Mouse (Mus musculus): ENCODE measurements around the gene Csnk1g2.

Gene Csnk1g2

GRCm38 (mm10) chr10:80622661-80623456 lies at the start of gene Csnk1g2:
Gene Csnk1g2, plus strand, starts transcription at chr10:80622838.
- DNase-seq: peak; percentile 73

GRCm38 (mm10) chr10:80573944-80574343 lies 48.7 kb upstream of the Csnk1g2 start:
- DNase-seq: no peak

- DNase-seq: no peak
Observed at GRCm38 (mm10) chr10:80574896-80575295, 47.7 kb upstream of the Csnk1g2 start.

GRCm38 (mm10) chr10:80575925-80576324 lies 46.7 kb upstream of the Csnk1g2 start:
- no peak for DNase-seq

- DNase-seq: peak; percentile 77
Observed at GRCm38 (mm10) chr10:80576351-80577194, 46.1 kb upstream of the Csnk1g2 start.

- DNase-seq: peak; percentile 98
Observed at GRCm38 (mm10) chr10:80577195-80578130, 45.2 kb upstream of the Csnk1g2 start, which contains the start of gene Klf16. Gene Klf16, minus strand, starts transcription at chr10:80577321.

GRCm38 (mm10) chr10:80578131-80578750 lies 44.4 kb upstream of the Csnk1g2 start:
- peak; percentile 92 for DNase-seq

- peak; percentile 80 for DNase-seq
Observed at GRCm38 (mm10) chr10:80578911-80579310, 43.7 kb upstream of the Csnk1g2 start.

- DNase-seq: no peak
Observed at GRCm38 (mm10) chr10:80583047-80583446, 39.6 kb upstream of the Csnk1g2 start.

- DNase-seq: peak; percentile 76
Observed at GRCm38 (mm10) chr10:80584045-80584488, 38.6 kb upstream of the Csnk1g2 start.

GRCm38 (mm10) chr10:80584642-80585552 lies 37.7 kb upstream of the Csnk1g2 start:
- peak; percentile 19 for DNase-seq

- no peak for DNase-seq
Observed at GRCm38 (mm10) chr10:80585581-80585980, 37.1 kb upstream of the Csnk1g2 start.

- DNase-seq: no peak
Observed at GRCm38 (mm10) chr10:80586407-80587304, 36.0 kb upstream of the Csnk1g2 start.

- DNase-seq: peak; percentile 78
Observed at GRCm38 (mm10) chr10:80587305-80587657, 35.4 kb upstream of the Csnk1g2 start.

- no peak for DNase-seq
Observed at GRCm38 (mm10) chr10:80589127-80589878, 33.3 kb upstream of the Csnk1g2 start.

- peak; percentile 99 for DNase-seq
Observed at GRCm38 (mm10) chr10:80589879-80590854, 32.5 kb upstream of the Csnk1g2 start, which contains the start of gene Abhd17a. Gene Abhd17a, minus strand, starts transcription at chr10:80590341.

- DNase-seq: no peak
Observed at GRCm38 (mm10) chr10:80596318-80596717, 26.3 kb upstream of the Csnk1g2 start.

Data from kidney, postnatal 14 days (tissue).